Mouse (Mus musculus) lung, adult 2 months (tissue): Measurements from ENCODE around the gene Zbtb16. TPM values are rescaled to one million over a fixed set of nuclear protein-coding genes. Genes with fewer than 3 reads are reported as not detected.

ENCODE experiments used
- DNase-seq: peaks from one replicate; pipeline ENCODE4 v3.0.0; 2022
- H3K4me1 ChIP-seq: fragments of 200-500 bp; 2 replicates; pipeline ENCODE4 v1.6.1; 2011; ENCODE audit warnings: low read length; ENCODE audit not compliant: control insufficient read depth, insufficient read depth
- H3K4me3 ChIP-seq: fragments of 200-500 bp; replicated peaks from 2 replicates; pipeline ENCODE3; 2011; ENCODE audit warnings: low read depth, mild to moderate bottlenecking, control low read depth, low read length; ENCODE audit errors: extremely low read depth
- CTCF ChIP-seq: fragments of 200-500 bp; IDR thresholded peaks from 2 replicates; pipeline ENCODE4 v1.5.1; 2011; ENCODE audit warnings: mild to moderate bottlenecking, low read length, control low read depth; ENCODE audit not compliant: insufficient read depth
- POLR2A ChIP-seq: fragments of 200-500 bp; IDR thresholded peaks from 2 replicates; pipeline ENCODE4 v1.6.1; 2011; ENCODE audit warnings: low read depth, mild to moderate bottlenecking, control low read depth, low read length, borderline replicate concordance; ENCODE audit errors: extremely low read depth
- WGBS: fragments of 180-500 bp; shearing (Covaris S2); methylation state at CpG from one replicate; pipeline ENCODE4 v1.1.7; 2018; 5-methylcytosine and 5-hydroxymethylcytosine counted together
- polyA plus RNA-seq: library from polyadenylated mRNA; depleted of rRNA; stranded (reverse); fragments of >200 nt; gene quantifications from 2 replicates; pipeline ENCODE4 v1.2.3, GENCODE M21; 2012

Gene Zbtb16
- polyA plus RNA-seq, 1 experiment: 16.0 TPM

- DNase-seq: no peak
- TF ChIP-seq CTCF (no peak), POLR2A (no peak)
- Histone ChIP-seq H3K4me1 (peaks cover 45% of the 10 kb centered on the region), H3K4me3 (no peak overlapping the region)
- WGBS: 60% methylated on average over 10 of the region's 10 CpGs
These were observed 16.3 kb downstream of the Zbtb16 start for GRCm38 (mm10) chr9:48819695-48820094.

DNA sequence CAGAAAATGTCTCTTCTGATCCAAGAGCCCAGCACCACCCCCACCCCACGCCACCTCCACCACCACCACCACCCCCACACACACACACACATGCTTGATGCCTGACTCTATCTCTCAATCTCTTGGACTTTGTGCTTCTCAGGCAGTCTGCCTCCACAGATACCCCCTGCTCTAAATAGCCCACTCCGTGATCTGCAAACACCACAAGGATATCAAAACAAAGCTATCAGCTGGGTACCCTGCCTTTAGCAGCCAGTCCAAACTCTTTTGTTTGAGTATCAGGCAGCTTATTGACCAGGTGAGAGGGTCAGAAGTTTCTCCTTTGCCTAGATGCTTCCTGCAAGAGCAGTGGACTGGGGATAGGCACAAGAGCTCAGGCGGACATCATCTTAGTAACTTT is 16.9 kb downstream of the Zbtb16 start:
- DNase-seq: no peak
- Histone ChIP-seq H3K4me1 (peaks cover 40% of the 10 kb centered on the region), H3K4me3 (no peak overlapping the region)
- no peak for TF ChIP-seq POLR2A
- no peak for TF ChIP-seq CTCF
- WGBS: 88% methylated on average over 3 of the region's 3 CpGs

GRCm38 (mm10) chr9:48817907-48818306 is 18.1 kb downstream of the Zbtb16 start:
- Histone ChIP-seq H3K4me1 (peaks cover 40% of the 10 kb centered on the region), H3K4me3 (no peak overlapping the region)
- DNase-seq: no peak
- TF ChIP-seq POLR2A (no peak), CTCF (no peak)
- WGBS: 75% methylated on average over 4 of the region's 4 CpGs

DNA sequence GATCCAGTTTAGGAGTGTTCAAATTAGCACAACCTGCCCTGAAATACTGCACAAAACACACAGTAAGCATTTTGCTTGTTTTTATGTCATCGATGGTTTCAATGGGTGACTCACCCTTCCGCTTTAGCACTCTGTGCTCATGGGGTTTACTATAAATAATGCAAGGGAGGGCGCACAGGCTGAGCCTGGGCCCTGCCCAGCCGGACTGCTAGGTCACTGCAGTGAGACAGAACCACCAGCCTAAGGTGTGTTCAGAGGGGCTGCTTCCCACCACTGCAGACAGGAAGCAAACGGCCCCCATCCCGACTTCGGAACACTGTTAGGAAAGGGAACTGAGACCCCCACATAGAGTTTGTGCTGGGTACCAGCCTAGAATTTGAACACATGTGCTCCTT is 18.6 kb downstream of the Zbtb16 start:
- WGBS: 43% methylated on average over 7 of the region's 7 CpGs
- Histone ChIP-seq H3K4me1 (peaks cover 37% of the 10 kb centered on the region), H3K4me3 (no peak overlapping the region)
- DNase-seq: no peak
- TF ChIP-seq CTCF (no peak), POLR2A (no peak)

DNA sequence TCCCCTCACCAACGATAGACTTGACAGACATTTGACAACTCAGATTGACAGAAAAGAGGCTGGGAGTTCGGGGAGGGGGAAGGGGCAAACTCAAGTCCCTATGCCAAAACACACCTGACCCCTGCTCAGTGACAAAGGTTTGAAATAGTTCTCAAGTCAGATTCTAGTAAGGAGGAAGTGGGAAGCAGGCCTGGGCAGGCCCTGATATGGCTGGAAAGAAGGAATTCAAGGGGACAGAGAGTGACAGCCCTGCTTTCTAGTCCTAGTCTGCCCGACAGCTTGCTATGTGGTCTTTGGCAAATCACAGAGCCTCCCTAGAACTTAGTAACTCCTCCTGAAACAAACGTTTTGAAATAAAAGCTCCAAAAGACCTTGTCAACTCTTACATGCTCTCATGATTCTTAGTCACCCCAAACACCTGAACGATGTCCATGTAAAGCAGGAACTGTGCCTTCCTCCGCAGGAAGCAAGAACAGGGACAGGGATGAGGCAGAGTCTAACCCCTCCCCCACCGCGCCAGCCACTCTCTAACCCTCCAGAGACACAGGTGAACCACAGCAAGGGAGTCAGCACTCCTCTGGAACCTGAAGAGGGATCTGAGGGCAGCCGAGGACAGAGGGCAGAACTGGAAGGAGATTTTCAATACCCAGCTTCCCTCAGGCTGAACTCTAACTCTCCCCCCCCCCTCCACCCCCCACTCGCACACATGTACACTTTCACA is 19.2 kb downstream of the Zbtb16 start:
- Histone ChIP-seq H3K4me3 (no peak overlapping the region), H3K4me1 (peaks cover 34% of the 10 kb centered on the region)
- 37% methylated on average over 10 of the region's 10 CpGs for WGBS
- no peak for DNase-seq
- TF ChIP-seq CTCF: no peak
- TF ChIP-seq POLR2A: no peak

DNA sequence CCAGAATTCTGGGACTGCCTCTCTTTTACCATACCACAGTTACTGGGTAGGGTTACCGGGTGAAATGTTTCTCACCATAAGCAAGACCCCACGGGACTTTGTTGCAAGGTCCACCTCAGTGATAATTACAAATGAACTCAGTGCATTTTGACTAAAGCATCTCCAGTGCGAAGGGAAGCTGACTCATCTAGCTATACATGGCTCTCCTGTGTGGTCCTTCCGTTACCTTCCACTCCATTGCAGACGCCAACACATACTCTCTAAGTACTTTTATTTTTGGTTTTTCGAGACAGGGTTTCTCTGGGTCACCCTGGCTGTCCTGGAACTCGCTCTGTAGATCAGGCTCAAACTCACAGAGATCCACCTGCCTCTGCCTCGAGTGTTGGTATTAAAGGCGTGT is 19.9 kb downstream of the Zbtb16 start:
- Histone ChIP-seq H3K4me1 (peaks cover 30% of the 10 kb centered on the region), H3K4me3 (no peak overlapping the region)
- WGBS: 92% methylated on average over 9 of the region's 9 CpGs
- DNase-seq: no peak
- TF ChIP-seq CTCF (no peak), POLR2A (no peak)

DNA sequence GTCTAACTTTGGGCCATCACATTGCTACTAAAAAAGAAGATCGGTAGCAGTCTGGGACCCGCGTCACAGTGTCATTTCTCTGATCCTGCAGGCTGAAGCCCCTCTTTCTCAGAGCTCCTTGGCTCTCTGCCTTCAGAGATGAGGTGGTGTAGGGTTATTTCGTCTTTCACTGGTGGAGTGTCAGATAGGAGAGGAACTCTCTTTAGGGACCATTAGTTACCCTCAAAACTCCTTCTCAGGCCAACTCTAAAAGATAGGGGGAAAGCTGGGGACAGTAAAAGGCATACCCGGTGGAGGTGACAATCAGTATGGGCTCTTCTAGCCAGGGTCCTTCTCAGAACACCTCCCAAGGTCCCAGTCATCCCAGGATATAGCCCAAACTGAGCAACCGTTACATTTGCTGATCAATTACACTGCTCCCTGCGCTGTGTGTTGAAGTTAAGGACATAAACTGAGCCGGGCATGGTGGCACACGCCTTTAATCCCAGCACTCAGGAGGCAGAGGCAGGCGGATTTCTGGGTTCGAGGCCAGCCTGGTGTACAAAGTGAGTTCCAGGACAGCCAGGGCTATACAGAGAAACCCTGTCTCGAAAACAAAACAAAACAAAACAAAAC is 21.0 kb downstream of the Zbtb16 start:
- DNase-seq: no peak
- WGBS: 82% methylated on average over 12 of the region's 12 CpGs
- TF ChIP-seq CTCF (no peak), POLR2A (no peak)
- H3K4me3 ChIP-seq: no peak overlapping the region
- H3K4me1 ChIP-seq: peaks cover 25% of the 10 kb centered on the region

- DNase-seq: no peak
- WGBS: 57% methylated on average over 19 of the region's 19 CpGs
These were observed 21.8 kb downstream of the Zbtb16 start for GRCm38 (mm10) chr9:48813960-48814880.

GRCm38 (mm10) chr9:48812352-48812751 is 23.7 kb downstream of the Zbtb16 start:
- WGBS: 90% methylated on average over 6 of the region's 6 CpGs
- no peak for TF ChIP-seq CTCF
- TF ChIP-seq POLR2A: no peak
- Histone ChIP-seq H3K4me3 (no peak overlapping the region), H3K4me1 (peaks cover 13% of the 10 kb centered on the region)
- DNase-seq: no peak

More at GRCm38 (mm10) chr9:48813960-48814880, 21.8 kb downstream of the Zbtb16 start:
- no peak overlapping the region for H3K4me3 ChIP-seq
- TF ChIP-seq POLR2A (no peak), CTCF (no peak)
- H3K4me1 ChIP-seq: peaks cover 18% of the 10 kb centered on the region
